Mouse (Mus musculus) MEL (cell line): ENCODE measurements around the gene Bex6. TPM values are rescaled to one million over a fixed set of nuclear protein-coding genes. Genes with fewer than 3 reads are reported as not detected.

Experiments
- DNase-seq: peaks from one replicate; pipeline ENCODE4 v3.0.0; 2011; ENCODE audit warnings: low read depth, low spot score
- H3K27ac ChIP-seq: 2 replicates; pipeline ENCODE4 v1.5.1; 2012; ENCODE audit warnings: low read depth, mild to moderate bottlenecking, control low read depth, low read length, moderate library complexity; ENCODE audit not compliant: control insufficient read depth
- H3K27me3 ChIP-seq, 2 experiments: fragments of 150-350 bp in 1 of 2; sonication (generic) in 1 of 2; 2 replicates each; pipeline ENCODE4 v1.6.1; 2012; ENCODE audit warnings: low read length in 2 of 2, mild to moderate bottlenecking in 2 of 2, improper control_type of control experiment in 1 of 2, moderate library complexity in 1 of 2; ENCODE audit not compliant: insufficient read depth in 2 of 2, control insufficient read depth in 1 of 2
- H3K36me3 ChIP-seq, 2 experiments: 2 replicates each; pipeline ENCODE4 v1.6.1; 2012 to 2014; ENCODE audit warnings: low read length in 2 of 2, improper control_type of control experiment in 1 of 2, inconsistent platforms in 1 of 2, mild to moderate bottlenecking in 1 of 2; ENCODE audit not compliant: insufficient read depth in 2 of 2, control insufficient read depth in 1 of 2
- H3K4me1 ChIP-seq, 2 experiments: fragments of 150-350 bp in 1 of 2; sonication (generic) in 1 of 2; 2 replicates each; pipeline ENCODE4 v1.6.1; 2012; ENCODE audit warnings: low read length in 2 of 2, improper control_type of control experiment in 1 of 2, mild to moderate bottlenecking in 1 of 2; ENCODE audit not compliant: insufficient read depth in 2 of 2, control insufficient read depth in 1 of 2
- H3K4me3 ChIP-seq, 2 experiments: fragments of 150-350 bp in 1 of 2; sonication (generic) in 1 of 2; 2 replicates each; pipeline ENCODE4 v1.5.1; 2012; ENCODE audit warnings: low read depth in 2 of 2, low read length in 2 of 2, mild to moderate bottlenecking in 2 of 2, moderate library complexity in 2 of 2, control low read depth in 1 of 2, improper control_type of control experiment in 1 of 2; ENCODE audit not compliant: control insufficient read depth in 1 of 2, insufficient read depth in 1 of 2
- H3K79me2 ChIP-seq: 2 replicates; pipeline ENCODE4 v1.6.1; 2012; ENCODE audit warnings: mild to moderate bottlenecking, low read length, moderate library complexity; ENCODE audit not compliant: control insufficient read depth, poor library complexity, insufficient read depth
- H3K9ac ChIP-seq: 2 replicates; pipeline ENCODE4 v1.6.1; 2012; ENCODE audit warnings: low read depth, mild to moderate bottlenecking, control low read depth, low read length, moderate library complexity; ENCODE audit not compliant: control insufficient read depth, poor library complexity, severe bottlenecking
- H3K9me3 ChIP-seq: fragments of 150-350 bp; sonication (generic); replicated peaks from 2 replicates; pipeline ENCODE4 v1.6.1; 2012; ENCODE audit warnings: mild to moderate bottlenecking, low read length, improper control_type of control experiment, moderate library complexity; ENCODE audit not compliant: insufficient read depth
- BHLHE40 ChIP-seq: IDR thresholded peaks from 2 replicates; pipeline ENCODE4 v1.6.1; 2012; ENCODE audit warnings: low read depth, mild to moderate bottlenecking, inconsistent platforms, low read length, improper control_type of control experiment, borderline replicate concordance
- CTCF ChIP-seq, 3 experiments: IDR thresholded peaks in 2 of 3; conservative IDR thresholded peaks in 1 of 3; 2 replicates each; pipeline ENCODE4 v1.5.1; 2011 to 2012; ENCODE audit warnings: low read length in 3 of 3, low read depth in 2 of 3, mild to moderate bottlenecking in 2 of 3, improper control_type of control experiment in 1 of 3, inconsistent platforms in 1 of 3, mixed read lengths in 1 of 3, moderate library complexity in 1 of 3; ENCODE audit not compliant: control insufficient read depth in 1 of 3, insufficient read depth in 1 of 3, poor library complexity in 1 of 3, severe bottlenecking in 1 of 3
- E2F4 ChIP-seq: IDR thresholded peaks from 2 replicates; pipeline ENCODE4 v1.6.1; 2011; ENCODE audit warnings: low read depth, low read length, improper control_type of control experiment, borderline replicate concordance
- ELF1 ChIP-seq: IDR thresholded peaks from 2 replicates; pipeline ENCODE4 v1.6.1; 2014; ENCODE audit warnings: low read depth, mild to moderate bottlenecking, inconsistent platforms, low read length, improper control_type of control experiment, moderate library complexity
- EP300 ChIP-seq, 2 experiments: IDR thresholded peaks; 2 replicates each; pipeline ENCODE4 v1.6.1; 2011; ENCODE audit warnings: improper control_type of control experiment in 2 of 2, low read length in 2 of 2, low read depth in 1 of 2, mild to moderate bottlenecking in 1 of 2
- HCFC1 ChIP-seq: IDR thresholded peaks from 2 replicates; pipeline ENCODE4 v1.6.1; 2012; ENCODE audit warnings: low read depth, mild to moderate bottlenecking, inconsistent platforms, low read length, improper control_type of control experiment, moderate library complexity
- MAFK ChIP-seq: IDR thresholded peaks from 2 replicates; pipeline ENCODE4 v1.6.1; 2011; ENCODE audit warnings: low read depth, mild to moderate bottlenecking, low read length, improper control_type of control experiment, borderline replicate concordance
- MAZ ChIP-seq: IDR thresholded peaks from 2 replicates; pipeline ENCODE4 v1.6.1; 2012; ENCODE audit warnings: low read depth, mild to moderate bottlenecking, inconsistent platforms, low read length, improper control_type of control experiment
- MYC ChIP-seq: IDR thresholded peaks from 2 replicates; pipeline ENCODE4 v1.6.1; 2011; ENCODE audit warnings: low read depth, mild to moderate bottlenecking, low read length, improper control_type of control experiment, moderate library complexity
- NELFE ChIP-seq: IDR thresholded peaks from 2 replicates; pipeline ENCODE4 v1.6.1; 2011; ENCODE audit warnings: low read depth, low read length, improper control_type of control experiment
- POLR2A ChIP-seq, 2 experiments: IDR thresholded peaks; 2 replicates each; pipeline ENCODE4 v1.6.1; 2011 to 2012; ENCODE audit warnings: low read length in 2 of 2, mild to moderate bottlenecking in 2 of 2, control low read depth in 1 of 2, improper control_type of control experiment in 1 of 2, low read depth in 1 of 2, moderate library complexity in 1 of 2; ENCODE audit not compliant: control insufficient read depth in 1 of 2, insufficient read depth in 1 of 2, poor library complexity in 1 of 2
- POLR2AphosphoS2 ChIP-seq: IDR thresholded peaks from 2 replicates; pipeline ENCODE4 v1.6.1; 2011; ENCODE audit warnings: low read length, improper control_type of control experiment
- SIN3A ChIP-seq: IDR thresholded peaks from 2 replicates; pipeline ENCODE4 v1.6.1; 2012; ENCODE audit warnings: low read length, improper control_type of control experiment, inconsistent platforms
- SMC3 ChIP-seq: IDR thresholded peaks from 2 replicates; pipeline ENCODE4 v1.6.1; 2011; ENCODE audit warnings: low read depth, low read length, improper control_type of control experiment
- TAL1 ChIP-seq: IDR thresholded peaks from 2 replicates; pipeline ENCODE4 v1.6.1; 2012; ENCODE audit warnings: mild to moderate bottlenecking, inconsistent platforms, low read length, moderate library complexity, mixed read lengths
- TBP ChIP-seq: IDR thresholded peaks from 2 replicates; pipeline ENCODE4 v1.8.0; 2011; ENCODE audit warnings: low read depth, low read length, improper control_type of control experiment
- TCF12 ChIP-seq: IDR thresholded peaks from 2 replicates; pipeline ENCODE4 v1.6.1; 2014; ENCODE audit warnings: low read depth, mild to moderate bottlenecking, inconsistent platforms, low read length, improper control_type of control experiment, moderate library complexity
- USF1 ChIP-seq: IDR thresholded peaks from 2 replicates; pipeline ENCODE4 v1.6.1; 2014; ENCODE audit warnings: low read depth, mild to moderate bottlenecking, inconsistent platforms, low read length, improper control_type of control experiment, moderate library complexity
- USF2 ChIP-seq, 2 experiments: IDR thresholded peaks; 2 replicates each; pipeline ENCODE4 v1.6.1; 2011 to 2012; ENCODE audit warnings: improper control_type of control experiment in 2 of 2, low read length in 2 of 2, borderline replicate concordance in 1 of 2, inconsistent platforms in 1 of 2, low read depth in 1 of 2, mild to moderate bottlenecking in 1 of 2; ENCODE audit not compliant: insufficient read depth in 1 of 2
- ZMIZ1 ChIP-seq: IDR thresholded peaks from 2 replicates; pipeline ENCODE4 v1.6.1; 2012; ENCODE audit warnings: low read depth, mild to moderate bottlenecking, inconsistent platforms, low read length, improper control_type of control experiment, moderate library complexity
- ZNF384 ChIP-seq: IDR thresholded peaks from 2 replicates; pipeline ENCODE4 v1.6.1; 2012; ENCODE audit warnings: low read depth, mild to moderate bottlenecking, inconsistent platforms, low read length, improper control_type of control experiment
- polyA plus RNA-seq, 2 experiments: library from polyadenylated mRNA; stranded (reverse) in 1 of 2; unstranded in 1 of 2; fragments of >175 nt in 1 of 2; fragments of >200 nt in 1 of 2; gene quantifications; 2 replicates each; pipeline versions ENCODE4 v1.2.1 to v1.2.4; 2012; ENCODE audit warnings: low replicate concordance in 2 of 2, low read depth in 1 of 2; ENCODE audit not compliant: insufficient read length in 2 of 2, insufficient read depth in 1 of 2, missing spikeins in 1 of 2
- total RNA-seq: library from RNA; depleted of rRNA; stranded (reverse); fragments of 300-350 nt; gene quantifications from 2 replicates; pipeline ENCODE4 v1.2.3, GENCODE M21; 2012

Bex6 gene
- total and polyA plus RNA-seq, 3 experiments: not detected

DNA sequence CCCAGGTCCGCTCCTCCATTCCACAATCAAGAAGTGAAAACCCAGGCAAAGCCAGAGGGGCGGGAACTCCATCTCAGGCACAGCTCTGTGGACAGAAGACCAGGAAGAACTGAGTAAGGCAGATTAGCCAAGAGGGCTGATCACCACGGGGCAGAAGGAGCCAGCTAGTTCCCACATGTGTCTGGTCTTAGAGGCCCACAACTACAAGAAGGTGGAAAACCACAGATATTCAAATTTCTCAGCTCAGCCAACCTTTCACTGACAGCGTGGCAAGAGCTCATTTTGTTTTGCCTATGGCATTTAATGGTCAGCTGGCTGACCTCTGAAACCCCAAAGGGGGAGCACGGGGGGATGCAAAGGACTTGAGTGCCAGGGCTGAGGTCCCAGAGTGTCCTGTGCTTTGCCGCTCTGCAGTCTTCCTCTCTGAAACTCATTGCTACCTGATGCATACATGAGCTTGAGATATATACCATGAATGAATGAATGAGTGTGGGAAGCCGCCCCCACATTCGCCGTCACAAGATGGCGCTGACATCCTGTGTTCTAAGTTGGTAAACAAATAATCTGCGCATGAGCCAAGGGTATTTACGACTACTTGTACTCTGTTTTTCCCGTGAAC is 31.9 kb upstream of the Bex6 start:
- H3K79me2 ChIP-seq: peaks cover 4% of the 10 kb centered on the region
- no peaks in the 10 kb centered on the region for H3K4me1 ChIP-seq
- no peak overlapping the region for H3K27ac ChIP-seq
- DNase-seq: no peak
- H3K9ac ChIP-seq: no peak overlapping the region
- no peaks in the 10 kb centered on the region for H3K9me3 ChIP-seq
- no peaks in the 10 kb centered on the region for H3K27me3 ChIP-seq
- H3K4me3 ChIP-seq: no peak overlapping the region
- TF ChIP-seq ZMIZ1 (no peak), POLR2A (IDR thresholded peaks at IDR 0.05; ENCODE audit: control insufficient read depth in 1 of 2, insufficient read depth in 1 of 2, low read depth in 1 of 2, low read length in 2 of 2, poor library complexity in 1 of 2) (no peak), TCF12 (no peak), MAFK (no peak), USF1 (no peak), SIN3A (no peak), POLR2AphosphoS2 (no peak), MAZ (no peak), HCFC1 (no peak), SMC3 (no peak), TAL1 (no peak), EP300 (IDR thresholded peaks at IDR 0.05; ENCODE audit: low read depth in 1 of 2, low read length in 2 of 2) (no peak), CTCF (IDR thresholded peaks at IDR 0.05 in 2 of 3, conservative IDR thresholded peaks at IDR 0.05 in 1 of 3; ENCODE audit: control insufficient read depth in 1 of 3, insufficient read depth in 1 of 3, low read depth in 2 of 3, low read length in 3 of 3, poor library complexity in 1 of 3, severe bottlenecking in 1 of 3) (no peak), MYC (no peak), USF2 (IDR thresholded peaks at IDR 0.05; ENCODE audit: borderline replicate concordance in 1 of 2, insufficient read depth in 1 of 2, low read depth in 1 of 2, low read length in 2 of 2) (no peak), BHLHE40 (no peak), TBP (no peak)
- H3K36me3 ChIP-seq: peaks cover 0 to 20% of the 10 kb centered on the region in 2 experiments; a peak in 2 of 4 replicates

DNA sequence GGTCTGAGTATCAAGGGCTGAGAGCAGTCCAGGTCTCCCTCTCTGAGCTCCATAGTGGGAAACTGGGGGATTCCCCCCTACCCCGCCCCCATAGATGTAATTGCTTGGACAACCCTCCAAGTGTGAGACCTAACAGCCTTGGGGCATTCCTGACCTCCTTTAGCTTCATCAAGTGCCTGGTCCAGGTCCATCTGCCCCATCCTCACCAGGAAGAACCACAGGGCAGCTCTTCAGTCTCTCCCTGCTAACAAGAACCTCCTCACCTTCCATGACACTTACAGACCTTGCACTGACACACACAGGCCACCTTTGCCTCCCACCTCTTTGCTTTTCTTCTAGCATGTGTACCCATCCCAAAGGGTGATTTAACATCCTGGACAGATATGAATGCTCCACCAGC is 25.6 kb upstream of the Bex6 start:
- no peaks in the 10 kb centered on the region for H3K27me3 ChIP-seq
- no peaks in the 10 kb centered on the region for H3K4me1 ChIP-seq
- DNase-seq: no peak
- H3K4me3 ChIP-seq: no peak overlapping the region
- no peak overlapping the region for H3K27ac ChIP-seq
- peaks cover 0 to 4% of the 10 kb centered on the region in 2 experiments; a peak in 3 of 4 replicates for H3K36me3 ChIP-seq
- TF ChIP-seq MYC (no peak), ZNF384 (no peak), SMC3 (no peak), E2F4 (no peak), CTCF (IDR thresholded peaks at IDR 0.05 in 2 of 3, conservative IDR thresholded peaks at IDR 0.05 in 1 of 3; ENCODE audit: control insufficient read depth in 1 of 3, insufficient read depth in 1 of 3, low read depth in 2 of 3, low read length in 3 of 3, poor library complexity in 1 of 3, severe bottlenecking in 1 of 3) (no peak), EP300 (IDR thresholded peaks at IDR 0.05; ENCODE audit: low read depth in 1 of 2, low read length in 2 of 2) (no peak), TBP (no peak), POLR2A (IDR thresholded peaks at IDR 0.05; ENCODE audit: control insufficient read depth in 1 of 2, insufficient read depth in 1 of 2, low read depth in 1 of 2, low read length in 2 of 2, poor library complexity in 1 of 2) (no peak), ELF1 (no peak), NELFE (no peak), MAZ (no peak), USF1 (no peak)
- H3K79me2 ChIP-seq: peaks cover 9% of the 10 kb centered on the region; the same call in 1 of the 2 replicates
- no peak overlapping the region for H3K9ac ChIP-seq
- H3K9me3 ChIP-seq: no peaks in the 10 kb centered on the region
